Mouse (Mus musculus) heart, embryonic 10.5 days (tissue): ENCODE data around the gene Gm4175. TPM values are rescaled to one million over a fixed set of nuclear protein-coding genes. Genes with fewer than 3 reads are reported as not detected.
"Not testable (repeated sequence)": the region's sequence is repeated elsewhere in the genome, so short reads cannot be mapped to it uniquely, and the experiment has no call there.

Source experiments
- DNase-seq: peaks from one replicate; pipeline ENCODE4 v3.0.0-alpha.2; 2017; ENCODE audit warnings: low spot score
- H3K27ac ChIP-seq: fragments of 300-500 bp; sonication (generic); 2 replicates; pipeline ENCODE4 v1.5.1; 2016; ENCODE audit warnings: mild to moderate bottlenecking
- H3K27me3 ChIP-seq: fragments of 300-500 bp; sonication (generic); 2 replicates; pipeline ENCODE4 v1.6.1; 2016; ENCODE audit warnings: mild to moderate bottlenecking; ENCODE audit not compliant: poor library complexity, insufficient read depth, severe bottlenecking
- H3K36me3 ChIP-seq: fragments of 300-500 bp; sonication (generic); 2 replicates; pipeline ENCODE4 v1.6.1; 2016; ENCODE audit warnings: mild to moderate bottlenecking, moderate library complexity
- H3K4me1 ChIP-seq: fragments of 300-500 bp; sonication (generic); 2 replicates; pipeline ENCODE4 v1.6.1; 2016; ENCODE audit warnings: mild to moderate bottlenecking
- H3K4me3 ChIP-seq: fragments of 300-500 bp; sonication (generic); 2 replicates; pipeline ENCODE4 v1.5.1; 2016; ENCODE audit warnings: mild to moderate bottlenecking, moderate library complexity
- H3K9me3 ChIP-seq: fragments of 300-500 bp; sonication (generic); 2 replicates; pipeline ENCODE4 v1.6.1; 2016; ENCODE audit warnings: mild to moderate bottlenecking, moderate library complexity
- WGBS: fragments of 180-500 bp; shearing (Covaris S2); methylation state at CpG from one replicate; pipeline ENCODE4 v1.1.7; 2016; 5-methylcytosine and 5-hydroxymethylcytosine counted together
- polyA plus RNA-seq: library from polyadenylated mRNA; unstranded; fragments of >200 nt; fragmentation: Nextera tagmentation; extraction: Ambion mirVana; gene quantifications from 2 replicates; pipeline ENCODE4 v1.2.1, GENCODE M21; 2016

The Gm4175 gene
- not detected in 2 replicates for polyA plus RNA-seq

- not testable (repeated sequence) for H3K36me3 ChIP-seq, H3K27me3 ChIP-seq
- WGBS, result no CpG with 5 or more reads among the region's 5 CpGs
Measured at GRCm38 (mm10) chr7:21761375-21761774, at the start of gene Gm4175. Gene Gm4175, minus strand, starts transcription at chr7:21761475.

GRCm38 (mm10) chr7:21796628-21797027 lies 35.4 kb upstream of the Gm4175 start, which contains the start of gene Gm4177:
Gene Gm4177, minus strand, starts transcription at chr7:21796728.
- not testable (repeated sequence) for H3K9me3 ChIP-seq, H3K4me1 ChIP-seq, H3K27me3 ChIP-seq, H3K36me3 ChIP-seq, H3K4me3 ChIP-seq, DNase-seq, H3K27ac ChIP-seq
- WGBS, result no CpG with 5 or more reads among the region's 3 CpGs

More at GRCm38 (mm10) chr7:21761375-21761774, at the start of gene Gm4175:
- H3K4me1 ChIP-seq, H3K9me3 ChIP-seq, H3K27ac ChIP-seq, H3K4me3 ChIP-seq, DNase-seq: not testable (repeated sequence)

Other genes starting within 250 kb of the Gm4175 start
- not detected in 2 replicates for gene Vmn1r130, start 249.7 kb downstream of the Gm4175 start, polyA plus RNA-seq
- gene Vmn1r131, start 215.4 kb downstream of the Gm4175 start, polyA plus RNA-seq, result not detected in 2 replicates
- gene Vmn1r132, start 147.4 kb downstream of the Gm4175 start, polyA plus RNA-seq, result not detected in 2 replicates
- gene Gm4177, start 35.3 kb upstream of the Gm4175 start, polyA plus RNA-seq, result not detected in 2 replicates
- not detected in 2 replicates for gene Vmn1r135, start 70.9 kb upstream of the Gm4175 start, polyA plus RNA-seq
- not detected in 2 replicates for gene Gm5725, start 82.8 kb upstream of the Gm4175 start, polyA plus RNA-seq
- not detected in 2 replicates for gene Gm5891, start 159.8 kb upstream of the Gm4175 start, polyA plus RNA-seq
- not detected in 2 replicates for gene Vmn1r137, start 233.1 kb upstream of the Gm4175 start, polyA plus RNA-seq